Mouse (Mus musculus) urinary bladder, adult 18-20 months (tissue): Measurements from ENCODE around the gene Ccdc88a.
"Not testable (repeated sequence)": the region's sequence is repeated elsewhere in the genome, so short reads cannot be mapped to it uniquely, and the experiment has no call there.

Experiments
- DNase-seq, 2 experiments: peaks; one replicate each; pipeline ENCODE4 v3.0.0; 2022; ENCODE audit warnings: low spot score in 2 of 2, mixed read lengths in 2 of 2

Ccdc88a gene

DNA sequence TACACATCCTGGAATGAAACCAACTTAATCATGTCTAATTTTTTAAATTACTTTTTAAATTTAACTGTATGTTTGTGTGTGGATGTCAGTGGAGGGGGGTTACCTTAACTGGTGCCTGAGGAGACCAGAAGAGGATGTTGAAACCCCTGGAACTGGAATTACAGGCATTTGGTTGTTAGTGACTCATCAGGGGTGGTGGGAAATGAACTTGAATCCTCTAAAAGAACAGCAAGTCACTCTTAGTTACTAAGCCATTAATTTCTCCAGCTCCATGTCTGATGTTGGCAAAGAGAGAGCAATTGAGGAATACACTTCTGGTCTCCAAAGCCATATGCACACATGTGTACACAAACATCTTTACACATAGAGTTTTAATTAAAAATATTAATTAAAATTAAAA is 101.2 kb downstream of the Ccdc88a start:
- DNase-seq = no peak

DNA sequence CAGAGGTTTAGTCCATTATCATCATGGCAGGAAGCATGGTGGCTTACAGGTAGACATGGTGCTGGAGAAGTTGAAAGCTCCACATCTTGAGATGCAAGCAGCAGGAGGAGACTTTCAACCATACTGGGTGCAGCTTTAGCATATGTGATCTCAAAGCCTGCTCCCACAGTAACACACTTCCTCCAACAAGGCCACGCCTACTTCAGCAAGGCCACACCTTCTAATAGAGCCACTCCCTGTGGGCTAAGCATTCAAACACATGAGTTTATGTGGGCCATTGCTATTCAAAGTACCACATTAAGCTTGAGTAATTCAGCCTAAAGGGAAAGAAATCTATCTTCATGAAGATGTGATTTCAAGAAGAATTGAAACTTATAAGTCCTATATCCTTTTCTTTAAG is 119.7 kb downstream of the Ccdc88a start:
- DNase-seq = no peak

DNA sequence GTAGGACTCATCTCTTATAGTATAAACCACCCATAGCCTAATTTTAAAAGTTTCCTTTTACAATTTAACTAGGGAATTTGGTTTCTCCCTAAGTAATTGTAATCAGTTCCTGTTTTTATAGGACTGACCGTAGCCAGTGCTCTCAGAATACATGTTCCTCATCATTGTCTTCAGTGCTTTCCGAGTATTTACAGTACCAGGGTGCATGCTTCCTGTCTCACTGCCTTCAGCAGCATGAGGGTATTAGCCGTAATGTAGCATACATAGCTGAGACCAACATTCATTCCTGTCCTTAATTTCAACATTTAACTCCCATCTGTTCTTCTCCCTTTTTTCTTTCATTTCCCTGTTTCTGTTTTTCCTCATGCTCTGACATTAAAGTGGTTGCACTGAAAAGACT is 123.5 kb downstream of the Ccdc88a start:
- DNase-seq = no peak

DNA sequence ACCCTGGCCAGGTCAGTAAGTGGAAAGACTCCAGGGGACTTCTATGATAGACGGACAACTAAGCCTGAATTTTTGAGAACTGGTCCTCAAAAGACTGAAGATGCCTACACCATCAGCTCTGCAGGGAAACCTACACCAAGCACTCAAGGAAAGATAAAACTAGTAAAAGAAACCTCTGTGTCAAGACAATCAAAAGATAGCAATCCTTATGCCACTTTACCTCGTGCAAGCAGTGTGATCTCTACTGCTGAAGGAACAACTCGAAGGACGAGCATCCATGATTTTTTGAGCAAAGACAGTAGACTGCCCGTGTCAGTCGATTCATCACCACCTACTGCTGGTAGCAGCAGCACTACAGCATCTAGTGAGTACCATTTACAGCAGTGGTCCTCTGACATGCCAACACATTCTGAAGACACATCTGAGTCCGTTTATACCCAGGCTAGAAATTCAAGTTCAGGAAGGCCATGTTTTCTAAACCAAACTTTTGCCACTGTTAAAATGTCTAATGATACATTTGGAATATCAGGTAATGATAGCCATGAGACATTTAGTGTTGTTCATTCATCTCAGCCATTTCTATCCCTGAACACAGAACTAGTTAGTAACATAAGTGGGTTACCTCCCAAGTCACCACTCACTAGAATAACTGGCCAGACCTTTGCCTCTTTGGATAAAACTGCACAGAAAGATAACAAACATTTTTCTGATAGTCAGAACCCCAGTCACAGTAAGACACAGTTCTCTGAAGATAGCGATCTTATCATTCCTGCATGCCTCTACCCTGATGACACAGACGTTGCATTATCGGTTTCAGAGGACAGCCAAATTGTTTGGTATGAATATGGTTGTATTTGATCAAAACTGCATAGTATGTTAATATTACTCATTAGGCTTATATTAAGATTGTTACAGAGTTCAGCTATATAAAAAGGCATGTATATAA is 130.8 kb downstream of the Ccdc88a start:
- no peak for DNase-seq

DNA sequence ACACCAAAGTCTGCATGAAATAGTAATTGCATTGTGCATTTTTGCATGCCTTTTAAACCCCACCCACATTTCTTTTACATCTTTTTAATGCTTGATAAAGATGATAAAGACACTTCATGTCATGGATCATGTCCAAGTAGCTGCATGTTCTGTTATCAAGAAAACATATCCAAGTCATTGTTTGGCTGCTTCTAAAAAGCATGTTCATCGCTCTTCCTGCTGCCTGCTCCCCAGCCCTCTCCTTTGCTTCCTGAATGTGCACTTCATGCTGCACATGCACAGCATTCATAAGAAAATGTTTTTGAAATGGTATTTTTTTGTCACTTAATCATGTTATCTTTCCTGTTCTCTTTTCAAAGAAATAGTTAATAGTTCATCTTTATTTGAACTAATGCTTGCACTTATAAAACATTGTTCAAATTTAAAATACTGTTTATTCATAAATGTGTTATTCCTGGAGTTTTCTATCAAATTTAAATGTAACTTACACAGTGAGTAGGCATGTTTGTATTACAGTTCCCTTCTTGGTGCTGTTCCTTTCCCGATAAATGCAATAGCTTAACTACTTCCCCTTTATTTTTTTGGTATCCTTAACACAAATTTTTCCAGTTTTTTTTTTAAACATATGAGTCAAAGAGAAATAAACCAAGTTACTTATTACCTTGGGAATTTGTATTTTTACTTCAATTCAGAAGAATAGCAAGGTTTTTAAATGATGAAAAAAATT is 131.6 kb downstream of the Ccdc88a start:
- no peak for DNase-seq

DNA sequence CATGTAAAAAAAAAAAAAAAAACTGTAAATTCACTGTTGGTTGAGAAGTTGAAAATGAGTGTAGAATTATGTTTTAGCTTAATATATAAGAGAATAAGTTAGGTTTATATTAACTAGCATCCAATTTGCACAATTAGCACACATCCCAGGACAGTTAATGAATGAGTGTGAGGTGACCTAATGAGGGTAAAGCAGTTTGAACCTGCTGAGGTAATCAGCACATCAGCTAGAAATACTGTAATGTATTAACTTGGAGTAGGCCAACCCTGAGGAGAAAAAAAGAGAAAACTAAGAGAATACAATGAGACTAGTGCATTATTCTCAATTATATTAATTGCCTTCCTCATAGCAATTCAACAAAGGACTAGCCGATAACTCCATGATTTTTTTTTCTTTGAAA is 136.0 kb downstream of the Ccdc88a start:
- DNase-seq = no peak

DNA sequence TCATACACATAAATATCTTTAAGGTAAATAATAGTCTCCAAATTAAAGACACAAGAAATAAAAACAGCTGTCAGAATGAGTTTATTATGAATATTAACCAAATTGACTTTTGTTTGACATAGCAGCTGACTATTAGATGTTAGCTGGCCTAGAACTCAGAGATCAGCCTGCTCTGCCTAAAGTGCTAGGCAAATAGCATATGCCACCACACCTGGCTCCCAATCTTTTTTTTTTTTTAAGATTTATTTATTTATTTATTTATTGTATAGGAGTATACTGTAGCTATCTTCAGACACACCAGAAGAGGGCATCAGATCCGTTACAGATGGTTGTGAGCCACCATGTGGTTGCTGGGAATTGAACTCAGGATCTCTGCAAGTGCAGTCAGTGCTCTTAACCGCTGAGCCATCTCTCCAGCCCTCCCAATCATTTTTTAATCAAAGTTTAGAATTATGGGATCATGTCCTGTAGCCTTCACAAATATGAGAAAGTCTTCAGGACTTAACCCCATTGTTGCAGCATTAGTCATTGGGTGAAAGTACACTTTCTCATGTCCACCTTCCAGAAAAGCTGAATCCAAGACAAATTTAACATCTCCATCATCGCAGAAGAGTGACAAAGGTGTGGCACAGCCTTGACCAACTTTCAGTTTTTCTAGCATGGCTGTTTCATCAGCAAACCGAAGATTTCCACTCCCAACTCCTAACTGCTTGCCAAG is 139.5 kb downstream of the Ccdc88a start:
- no peak for DNase-seq

DNA sequence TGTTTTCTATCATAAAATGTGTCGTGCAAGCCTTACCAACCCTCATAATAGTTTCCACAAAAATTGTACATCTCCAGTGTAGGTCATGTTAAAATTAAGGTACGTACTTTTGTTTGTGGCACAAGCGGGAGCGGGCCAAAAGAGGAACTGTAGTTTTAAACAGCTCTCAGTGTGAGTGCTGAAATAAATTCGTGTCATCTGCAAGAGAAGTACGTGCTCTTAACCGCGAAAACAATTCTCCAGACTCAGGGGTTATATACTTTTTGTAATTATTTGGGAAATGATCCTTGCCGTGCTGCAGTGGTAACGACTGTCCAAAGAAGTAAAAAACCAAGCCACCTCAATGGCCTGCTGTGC is 140.8 kb downstream of the Ccdc88a start:
- DNase-seq = no peak

DNA sequence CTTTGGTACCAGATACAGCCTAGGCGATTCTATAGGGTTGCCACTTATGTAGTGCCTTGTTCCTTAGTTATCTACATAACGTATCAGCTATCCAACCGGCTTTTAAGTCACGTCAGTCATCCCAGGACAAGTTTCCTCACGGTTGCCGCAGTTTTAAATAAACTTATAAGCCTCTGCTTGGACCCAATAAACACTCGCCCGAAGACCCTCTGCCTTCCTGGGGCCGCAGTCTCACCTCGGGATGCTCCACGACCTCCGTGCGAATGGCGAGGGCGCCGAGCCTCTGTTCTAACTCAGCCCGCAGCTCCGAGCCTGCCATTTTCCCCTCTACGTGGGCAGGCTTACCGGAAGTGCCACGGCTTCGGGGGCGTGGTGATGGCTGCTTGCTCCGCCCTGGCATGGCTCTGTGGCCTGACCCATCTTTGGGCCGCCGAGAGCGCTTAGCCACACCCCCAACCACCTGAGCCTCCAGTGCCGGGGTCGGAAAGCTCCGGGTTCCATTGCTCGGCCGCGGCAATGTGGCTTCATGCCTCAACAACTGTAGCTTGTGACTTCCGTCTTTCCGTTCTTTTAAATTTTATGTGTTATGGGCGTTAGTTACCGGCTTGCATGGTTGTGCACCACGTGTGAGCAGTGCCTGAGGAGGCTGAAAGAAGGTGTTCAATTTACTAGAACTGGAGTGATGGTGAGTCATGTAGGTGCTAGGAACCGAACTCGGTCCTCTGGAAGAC is 141.4 kb downstream of the Ccdc88a start, which contains the start of gene Prorsd1:
TSS of gene Prorsd1 (minus strand) at position 352 of the 731 bp plus-strand sequence.
- peak; percentile 80 to 86 for DNase-seq

DNA sequence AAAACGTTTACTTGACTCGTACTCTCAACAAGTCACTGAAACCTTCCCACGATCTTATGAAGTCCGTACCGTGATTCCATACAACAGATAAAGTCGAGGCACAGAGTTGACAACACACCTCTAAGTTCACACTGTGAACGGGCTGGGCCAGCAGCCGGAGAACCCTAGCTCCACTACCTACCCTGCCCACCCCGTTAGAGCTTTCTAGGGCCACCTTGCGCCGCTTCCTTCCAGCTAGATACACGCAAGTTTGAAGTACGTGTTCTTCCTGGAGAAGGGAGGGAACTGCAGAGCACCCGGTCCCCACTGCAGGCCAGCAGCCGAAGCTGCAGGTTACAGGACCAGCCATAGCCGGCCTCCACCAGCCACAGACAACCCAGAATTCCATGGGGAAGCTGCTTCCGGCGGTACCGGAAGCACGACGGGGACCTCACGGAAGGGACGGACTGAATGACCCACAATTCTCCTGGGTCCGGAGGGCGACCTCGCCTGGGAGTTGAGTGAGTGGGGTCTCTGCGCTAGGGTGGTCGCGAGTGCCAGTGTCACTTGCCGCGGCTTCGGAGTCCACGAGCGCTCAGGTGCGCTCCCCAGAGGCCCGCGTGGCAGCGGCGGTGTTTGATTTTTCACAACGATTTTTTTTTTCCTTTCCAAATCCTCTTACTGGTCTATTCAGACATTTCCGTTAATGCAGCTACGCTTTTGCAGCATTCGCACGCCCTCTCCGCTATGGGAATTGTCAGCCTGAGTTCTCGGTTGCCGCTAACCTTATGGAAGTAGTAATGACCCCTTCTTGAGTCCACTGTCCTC is 152.7 kb downstream of the Ccdc88a start, which contains the start of gene Mtif2:
TSS of gene Mtif2 (plus strand) at position 421 of the 807 bp plus-strand sequence.
- peak; percentile 62 to 77 for DNase-seq

DNA sequence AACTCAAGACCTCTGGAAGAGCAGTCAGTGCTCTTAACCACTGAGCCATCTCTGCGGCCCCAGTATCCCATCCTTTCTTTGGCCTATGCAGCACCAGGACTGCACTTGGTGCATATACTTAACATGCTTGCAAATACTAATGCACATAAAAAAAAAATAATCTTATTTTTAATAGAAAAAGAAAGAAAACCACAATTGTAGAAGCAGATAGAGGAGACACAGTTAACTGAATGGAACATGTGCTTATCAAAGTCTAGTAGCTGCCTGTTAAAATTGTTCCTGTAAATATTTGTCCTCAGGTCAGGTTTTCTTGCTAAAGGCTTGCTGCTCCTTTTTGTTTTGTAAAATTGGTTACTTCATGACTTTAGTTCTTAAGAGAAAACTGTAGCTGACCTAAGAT is 164.7 kb downstream of the Ccdc88a start:
- no peak for DNase-seq

DNA sequence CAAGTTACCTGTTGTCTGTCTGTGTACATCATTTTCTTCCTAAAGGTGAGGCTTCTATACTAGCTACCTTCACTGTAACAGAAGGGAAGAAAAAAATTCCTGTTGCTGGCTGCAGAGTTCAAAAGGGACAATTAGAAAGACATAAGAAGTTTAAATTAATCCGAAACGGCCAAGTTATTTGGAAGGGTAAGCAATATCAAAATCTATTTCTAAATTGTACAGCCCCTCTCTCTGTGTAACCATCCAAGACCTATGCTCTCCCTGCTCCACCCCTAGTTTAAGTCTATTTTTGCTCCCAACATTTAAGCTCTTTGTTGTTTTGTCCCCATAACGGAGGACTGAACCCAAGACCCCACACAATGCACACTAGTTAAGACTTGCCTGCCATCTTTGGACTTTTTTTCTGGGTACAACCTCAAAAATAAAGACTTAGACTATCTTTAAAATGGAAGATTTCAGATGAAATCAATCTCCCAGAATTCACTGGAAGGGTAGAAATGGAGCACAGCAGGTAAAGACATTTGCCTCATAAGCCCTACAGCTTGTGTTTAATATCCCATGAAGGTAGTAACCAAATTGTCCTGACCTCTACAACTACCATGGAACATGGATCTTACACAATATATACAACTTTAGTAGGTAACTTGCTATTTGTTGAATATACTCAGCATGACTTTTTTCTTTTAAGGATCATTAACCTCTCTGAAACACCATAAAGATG is 170.9 kb downstream of the Ccdc88a start:
- DNase-seq = no peak

DNA sequence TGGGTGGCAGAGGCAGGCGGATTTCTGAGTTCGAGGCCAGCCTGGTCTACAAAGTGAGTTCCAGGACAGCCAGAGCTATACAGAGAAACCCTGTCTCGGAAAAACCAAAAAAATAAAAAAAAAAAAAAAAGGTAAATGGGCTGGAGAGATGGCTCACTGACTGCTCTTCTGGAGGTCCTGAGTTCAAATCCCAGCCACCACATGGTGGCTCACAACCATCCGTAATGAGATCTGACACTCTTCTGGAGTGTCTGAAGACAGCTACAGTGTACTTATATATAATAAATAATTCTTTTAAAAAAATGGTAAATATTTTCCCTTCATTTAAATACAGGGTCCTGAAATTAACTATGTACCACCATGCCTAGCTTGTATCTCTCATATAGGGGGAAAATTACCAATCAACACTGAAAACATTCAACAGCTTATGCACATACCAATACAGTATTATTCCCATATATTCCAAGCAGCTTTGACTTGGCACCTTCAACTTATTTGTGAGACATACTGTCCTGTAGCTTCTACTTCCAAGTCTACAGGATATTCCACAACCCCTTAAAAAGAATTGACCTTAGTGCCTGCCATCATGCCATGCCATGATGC is 171.8 kb downstream of the Ccdc88a start:
- not testable (repeated sequence) for DNase-seq

DNA sequence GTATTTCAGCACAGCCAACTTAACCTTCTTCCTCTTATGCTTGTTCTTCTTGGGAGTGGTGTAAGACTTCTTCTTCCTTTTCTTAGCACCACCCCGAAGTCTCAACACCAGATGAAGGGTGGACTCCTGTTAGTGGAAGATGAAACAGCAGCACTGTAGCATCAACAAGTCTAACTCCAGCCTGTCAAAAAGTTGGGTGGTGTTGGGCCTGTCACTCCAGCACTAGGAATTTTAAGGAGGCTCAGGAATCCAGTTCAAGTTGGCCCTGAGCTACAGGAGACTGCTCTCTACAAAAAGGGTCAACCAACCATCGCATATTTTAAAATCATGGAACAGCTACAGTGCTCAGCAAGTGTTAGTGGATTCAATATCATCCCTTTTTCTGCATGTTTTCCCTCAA is 172.8 kb downstream of the Ccdc88a start:
- not testable (repeated sequence) for DNase-seq

DNA sequence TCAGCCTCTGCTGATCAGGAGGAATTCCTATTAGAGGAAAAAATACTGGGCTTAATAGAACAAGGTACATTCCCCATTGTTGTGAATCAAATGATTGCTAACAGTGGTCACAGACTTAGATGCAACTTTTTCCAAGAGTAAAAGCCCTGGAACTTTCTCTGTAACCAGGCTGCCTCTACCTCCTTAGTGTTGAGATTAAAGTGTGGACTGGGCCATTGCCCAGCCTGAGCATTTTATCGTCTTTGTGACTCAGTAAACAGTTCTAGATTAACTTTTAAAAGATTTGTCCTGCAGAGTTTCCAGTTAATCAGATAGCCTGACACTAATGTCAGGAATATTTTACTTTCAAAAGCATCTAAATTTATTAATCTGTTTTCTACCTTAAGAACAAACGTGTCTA is 173.3 kb downstream of the Ccdc88a start:
- no peak for DNase-seq

DNA sequence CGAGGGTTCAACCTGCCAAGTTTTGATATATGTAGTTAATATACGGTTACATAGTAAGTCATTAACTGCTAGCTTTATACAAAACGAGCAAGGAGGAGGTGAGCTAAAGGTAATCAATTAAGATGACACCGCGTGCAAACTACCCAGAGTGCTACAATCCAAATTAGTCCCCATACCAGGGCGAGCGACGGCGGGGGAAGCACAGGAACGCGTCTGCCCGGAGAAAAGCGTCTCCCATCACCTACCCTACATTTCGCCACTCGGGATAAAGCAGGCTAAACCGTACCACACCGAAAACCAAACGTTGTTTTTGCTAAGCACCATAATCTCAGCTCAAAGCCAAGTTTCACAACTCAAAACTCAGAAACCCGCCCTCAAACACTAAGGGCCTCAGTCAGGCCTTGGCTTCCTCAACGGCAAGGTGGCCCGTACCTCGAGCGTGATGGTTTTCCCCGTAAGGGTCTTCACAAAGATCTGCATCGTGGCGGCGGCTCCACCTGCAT is 173.8 kb downstream of the Ccdc88a start:
- no peak for DNase-seq

DNA sequence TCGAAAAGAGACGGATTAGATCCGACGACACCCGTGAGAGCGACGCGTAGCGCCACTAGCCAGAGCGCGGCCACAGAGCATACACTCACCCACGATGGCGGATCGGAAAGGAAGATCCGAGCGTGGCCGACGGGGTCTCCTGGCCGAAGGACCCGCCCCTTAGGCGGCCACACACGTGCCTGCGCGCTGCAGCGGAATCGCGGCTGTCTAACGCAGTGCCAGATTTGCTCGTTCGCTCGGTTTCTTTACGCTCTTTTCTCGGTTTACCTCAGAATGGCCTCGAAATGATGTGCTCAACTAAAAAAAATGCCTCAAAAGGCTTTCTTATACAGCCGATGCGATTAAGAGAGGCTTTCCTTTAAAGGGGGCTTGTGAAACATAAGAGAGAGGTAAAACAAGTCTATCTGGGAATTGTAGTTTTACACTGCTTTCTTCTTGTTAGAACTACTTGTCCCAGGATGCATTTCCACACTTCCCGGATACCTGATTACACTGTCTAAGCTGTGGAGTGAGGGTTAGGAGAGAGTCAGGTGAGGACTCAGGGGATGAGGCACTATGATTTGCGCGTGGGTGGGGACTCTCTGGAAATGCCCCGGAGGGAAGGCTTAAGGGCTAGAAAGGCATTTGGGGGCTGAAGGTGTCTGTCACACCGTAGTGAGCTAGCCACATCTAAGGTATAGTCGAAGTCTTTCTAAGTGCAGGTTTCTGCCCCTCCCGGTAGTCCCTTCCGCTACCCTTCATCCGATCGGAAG is 174.5 kb downstream of the Ccdc88a start, which contains the start of the genes Clhc1 and Rps27a:
TSS of gene Clhc1 (plus strand) at position 199 of the 752 bp plus-strand sequence.
TSS of gene Rps27a (minus strand) at position 358 of the 752 bp plus-strand sequence.
- peak; percentile 87 to 94 for DNase-seq
